Mouse (Mus musculus) megakaryocyte progenitor cell, adult 5-6 weeks (primary cell): Measurements from ENCODE around the gene Ppp1r1a. TPM values are rescaled to one million over a fixed set of nuclear protein-coding genes. Genes with fewer than 3 reads are reported as not detected.
A peak's percentile ranks its signal among the peaks of the same experiment; 100 is the strongest.

ENCODE experiments used
- ATAC-seq: replicated peaks from 2 replicates; pipeline ENCODE4 v1.8.0; 2016; ENCODE audit warnings: mild to moderate bottlenecking, moderate TSS enrichment, inconsistent platforms; ENCODE audit not compliant: poor library complexity
- total RNA-seq, 2 experiments: library from RNA; stranded (forward) in 1 of 2; stranded (reverse) in 1 of 2; fragments of 157-497, 149-512 nt in 1 of 2; fragments of 200-1000 nt in 1 of 2; gene quantifications; 2 replicates each; pipeline versions ENCODE4 v1.2.3 to v1.2.4; 2015 to 2017

Gene Ppp1r1a
- total RNA-seq (2015), result not detected in 2 replicates
- not detected in 2 replicates for total RNA-seq (2017)

DNA sequence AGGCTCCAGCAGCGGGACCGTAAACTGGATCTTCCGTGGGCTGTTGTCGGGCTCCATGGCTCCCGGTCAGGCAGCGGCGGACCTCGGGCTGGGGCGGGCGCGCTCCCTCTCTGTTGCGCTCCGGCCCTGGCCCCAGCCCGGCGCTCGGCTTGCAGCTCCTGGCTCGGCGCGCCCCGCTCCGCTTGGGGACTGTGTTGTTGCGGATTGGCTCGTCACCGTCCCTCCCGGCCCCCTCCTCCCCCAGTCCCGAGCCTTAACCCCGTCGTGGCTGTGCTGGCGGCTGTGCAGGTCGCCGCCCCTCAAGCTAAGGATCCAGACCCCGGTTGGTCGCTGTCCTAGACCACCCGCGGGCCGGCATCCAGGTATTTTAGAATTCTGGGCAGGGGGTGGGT is at the start of gene Ppp1r1a:
Ppp1r1a (minus strand) TSS at position 182 of the 392 bp plus-strand sequence.
- ATAC-seq, result no peak; the same call in 1 of the 2 replicates

GRCm38 (mm10) chr15:103585876-103586275 is 48.1 kb upstream of the Ppp1r1a start:
- ATAC-seq, result no peak

DNA sequence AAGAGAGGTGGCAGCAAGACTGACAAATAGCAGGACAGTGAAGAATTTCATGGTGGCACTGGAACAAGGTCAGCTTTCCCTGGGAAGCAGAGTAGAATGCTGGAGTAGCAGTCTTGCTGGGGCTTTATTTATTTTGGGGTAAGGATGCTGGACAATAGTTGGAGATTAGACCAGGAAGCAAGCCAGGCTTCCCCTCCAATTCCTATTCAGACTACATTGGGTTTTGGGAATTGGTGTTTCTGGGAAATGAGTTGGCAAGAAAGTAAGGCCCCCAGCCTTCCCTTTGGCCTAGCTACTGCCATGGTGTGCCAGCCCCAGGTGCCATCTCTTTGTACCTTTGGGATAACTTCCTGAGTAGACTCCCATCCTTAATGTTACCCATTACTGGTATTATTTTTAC is 27.2 kb upstream of the Ppp1r1a start, which contains the start of gene Glycam1:
Glycam1 (minus strand) TSS at position 101 of the 400 bp plus-strand sequence.
- ATAC-seq, result no peak

DNA sequence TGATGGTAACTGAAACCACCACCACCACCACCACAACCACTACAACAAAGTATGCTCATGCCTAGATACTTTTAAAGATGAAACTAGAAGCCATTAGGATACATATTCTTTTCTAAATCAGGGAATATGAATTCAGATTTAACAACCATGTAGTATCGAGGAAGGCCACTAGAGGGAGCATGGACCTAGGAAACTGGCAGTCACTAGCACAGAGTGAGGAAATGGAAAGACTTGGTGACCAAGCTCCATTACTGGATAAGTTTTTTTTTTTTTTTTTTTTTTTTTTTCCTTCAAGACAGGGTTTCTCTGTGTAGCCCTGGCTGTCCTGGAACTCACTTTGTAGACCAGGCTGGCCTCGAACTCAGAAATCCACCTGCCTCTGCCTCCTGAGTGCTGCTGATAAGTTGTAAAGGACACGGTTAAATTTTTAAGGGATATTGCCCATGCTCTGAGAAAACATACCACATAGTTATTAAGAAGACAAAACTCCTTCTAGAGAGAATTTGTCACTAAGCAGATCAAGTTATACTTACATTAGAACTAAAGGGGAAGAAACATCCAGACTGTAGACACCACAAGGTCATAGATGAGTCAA is 14.4 kb upstream of the Ppp1r1a start:
- ATAC-seq, result peak; percentile 94

GRCm38 (mm10) chr15:103551053-103551452 is 13.2 kb upstream of the Ppp1r1a start:
- no peak for ATAC-seq

DNA sequence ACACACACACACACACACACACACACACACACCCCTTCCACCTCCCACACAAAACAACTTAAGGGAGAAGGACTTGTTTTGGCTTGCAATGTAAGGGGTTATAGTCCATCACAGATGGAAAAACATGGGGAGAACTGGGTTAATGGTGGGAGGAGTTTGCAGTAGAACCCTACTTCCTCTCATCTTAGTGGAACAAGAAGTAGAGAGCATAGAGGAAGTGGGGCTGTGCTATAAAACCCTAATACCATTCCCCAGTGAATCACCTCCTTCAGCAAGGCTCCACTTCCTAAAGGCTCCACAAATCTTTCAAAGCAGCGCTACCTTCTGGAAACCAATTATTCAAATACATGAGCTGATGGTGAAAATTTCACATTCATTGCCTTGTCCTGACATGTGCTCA is 11.7 kb upstream of the Ppp1r1a start:
- ATAC-seq, result peak; percentile 53; the same call in 1 of the 2 replicates

- no peak for ATAC-seq
These were observed 10.2 kb upstream of the Ppp1r1a start for GRCm38 (mm10) chr15:103547983-103548382.

DNA sequence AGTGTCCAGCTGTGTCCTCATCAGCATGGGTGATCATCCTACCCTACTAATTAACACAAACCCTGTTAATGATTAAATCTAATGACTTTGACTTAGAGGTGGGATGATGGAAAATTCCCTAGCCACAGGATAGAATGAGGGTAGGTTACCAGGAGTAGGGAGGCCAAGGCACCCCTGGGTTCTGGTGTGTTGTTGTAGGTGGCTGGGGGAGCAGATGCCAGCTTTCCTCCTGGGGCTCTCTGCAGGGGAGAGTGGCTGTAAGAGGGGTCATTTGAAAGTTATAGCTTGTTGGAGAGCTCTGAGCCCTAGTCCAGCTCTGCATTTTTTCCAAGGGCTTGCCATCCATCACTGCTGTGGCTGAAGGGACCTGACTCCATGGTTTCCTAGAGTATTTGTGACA is 4.7 kb upstream of the Ppp1r1a start:
- no peak for ATAC-seq

- no peak for ATAC-seq
These were observed 2.8 kb upstream of the Ppp1r1a start for GRCm38 (mm10) chr15:103540646-103541045.

DNA sequence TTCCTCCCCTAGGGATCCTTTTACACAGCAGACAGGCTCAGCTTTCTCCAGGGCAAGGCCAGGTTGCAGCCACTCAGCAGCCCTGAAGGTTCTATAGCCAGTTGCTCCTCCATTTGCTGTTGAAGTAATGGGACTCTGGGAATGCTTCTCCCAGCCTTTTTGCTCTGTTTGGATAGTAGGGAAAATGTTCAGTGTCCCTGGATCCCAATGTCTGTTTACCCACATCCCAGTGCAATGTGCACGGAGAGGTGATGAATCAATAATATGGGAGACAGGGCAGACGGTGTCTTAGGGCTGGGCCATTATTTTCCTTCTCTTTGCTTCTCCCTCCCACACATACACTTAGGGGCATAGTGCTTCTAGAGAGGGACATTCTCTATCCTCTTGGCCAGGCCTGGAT is 1.5 kb upstream of the Ppp1r1a start:
- ATAC-seq, result no peak

GRCm38 (mm10) chr15:103537011-103537821 is 587 bp downstream of the Ppp1r1a start:
- 0 out of 2 replicates have a peak, but pooled peaks have one; percentile 7 for ATAC-seq

- ATAC-seq, result no peak
These were observed 1.3 kb downstream of the Ppp1r1a start for GRCm38 (mm10) chr15:103536456-103536855.

DNA sequence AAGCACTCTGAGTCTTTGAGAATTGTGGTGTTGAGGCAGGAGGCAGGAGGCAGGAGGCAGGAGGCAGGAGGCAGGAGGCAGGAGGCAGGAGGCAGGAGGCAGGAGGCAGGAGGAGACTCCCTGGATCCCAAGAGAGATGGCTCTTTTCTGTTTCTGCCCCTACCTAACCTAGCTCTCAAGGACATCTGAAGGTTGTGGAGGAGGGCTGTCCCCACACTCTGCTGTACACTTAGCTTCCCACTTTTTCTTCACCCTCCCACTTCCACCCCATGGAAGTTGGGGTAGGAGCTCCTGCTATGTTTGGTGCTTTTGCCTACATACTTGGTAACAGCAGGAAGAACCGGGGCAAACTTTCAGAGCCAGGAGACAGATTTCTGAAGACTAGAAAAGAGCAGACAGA is 2.0 kb downstream of the Ppp1r1a start:
- no peak for ATAC-seq

GRCm38 (mm10) chr15:103535030-103535429 is 2.8 kb downstream of the Ppp1r1a start:
- ATAC-seq, result no peak

DNA sequence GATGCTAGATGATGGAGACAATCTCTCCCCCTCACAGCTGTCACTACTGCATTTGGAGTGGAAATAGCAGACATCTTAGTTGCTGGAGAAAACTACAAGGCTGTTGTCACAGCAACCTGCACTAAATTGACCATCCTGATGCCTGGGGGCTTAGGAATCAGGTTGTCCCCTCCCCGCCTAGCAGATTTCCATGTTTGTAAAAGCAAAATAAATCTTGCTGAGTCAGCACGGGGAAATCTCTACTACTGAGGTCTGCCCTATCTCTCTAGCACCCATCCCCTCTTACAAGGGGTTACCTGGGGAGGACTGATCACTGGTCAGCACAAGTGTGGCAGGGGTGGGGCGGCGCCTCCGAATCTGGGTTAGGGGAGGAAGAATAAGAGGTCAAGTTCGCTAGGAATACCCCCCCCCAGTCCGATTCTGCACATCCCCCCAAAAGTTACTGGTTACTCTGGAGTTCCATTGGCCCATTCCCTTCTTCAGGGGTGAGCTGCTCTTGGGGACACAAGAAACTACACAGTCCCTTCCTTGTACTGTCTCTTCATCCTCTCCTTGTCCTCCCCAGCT is 3.7 kb downstream of the Ppp1r1a start:
- no peak for ATAC-seq

DNA sequence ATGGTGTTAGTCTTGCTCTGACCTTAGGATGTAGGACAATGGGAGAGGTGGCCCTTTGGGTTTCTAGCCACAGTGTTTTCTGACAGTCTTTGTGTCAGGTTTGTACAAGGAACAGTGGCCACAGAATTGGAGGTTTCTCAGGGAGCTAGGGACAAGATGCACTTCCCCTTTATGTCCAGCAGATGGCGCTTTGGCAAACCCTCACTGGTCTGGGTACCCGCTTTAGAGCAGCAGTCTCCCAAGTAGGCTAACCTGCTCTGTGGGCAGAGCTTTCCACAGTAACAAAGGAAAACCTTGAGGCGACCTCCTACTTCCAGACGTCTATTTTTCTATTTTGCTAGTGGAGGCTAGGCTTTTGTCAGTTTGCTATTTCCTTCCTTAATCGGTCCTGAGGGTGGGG is 7.4 kb downstream of the Ppp1r1a start:
- peak; percentile 96 for ATAC-seq

GRCm38 (mm10) chr15:103523156-103523555 is 14.6 kb downstream of the Ppp1r1a start:
- ATAC-seq, result no peak

- ATAC-seq, result no peak
These were observed 15.2 kb downstream of the Ppp1r1a start for GRCm38 (mm10) chr15:103522458-103523099.

GRCm38 (mm10) chr15:103519386-103520378 is 18.1 kb downstream of the Ppp1r1a start:
- ATAC-seq, result no peak
